21 mouse cellular contexts compared by ENCODE assay signal in genomic region chr13:99679934-99680333, GRCm38 (mm10).
DNase-seq lines count a peak whose midpoint lies in the region; ATAC-seq lines count a peak whose summit lies in the region.
"Had no signal": no experiment of that assay in that cellular context is flagged by ENCODE, and none has a peak within 500 bp of the region (broad histone marks: within the 10 kb centered on the region; RNA-seq: fewer than 3 reads in every experiment).

No protein-coding gene starts in this region.

- H3K36me3 ChIP-seq in heart, embryonic 11.5 days (ENCODE audit: control insufficient read depth, insufficient read depth, low read length), result no peaks in the 10 kb centered on the region
- H3K36me3 ChIP-seq in heart, embryonic 15.5 days, result no peaks in the 10 kb centered on the region
- H3K36me3 ChIP-seq in liver, embryonic 12.5 days, result no peaks in the 10 kb centered on the region
- H3K36me3 ChIP-seq in liver, embryonic 11.5 days (ENCODE audit: control insufficient read depth, insufficient read depth, low read length), result no peaks in the 10 kb centered on the region
- H3K36me3 ChIP-seq: embryonic facial prominence, embryonic 15.5 days; forebrain, embryonic 10.5 days; G1E; hindbrain, embryonic 12.5 days had no signal

- H3K4me3 ChIP-seq in heart, embryonic 11.5 days (ENCODE audit: low read depth, low read length), result no peak overlapping the region
- H3K4me3 ChIP-seq in heart, embryonic 15.5 days, result no peak overlapping the region
- H3K4me3 ChIP-seq in liver, embryonic 12.5 days, result no peak overlapping the region
- no peak overlapping the region for H3K4me3 ChIP-seq in liver, embryonic 11.5 days (ENCODE audit: low read depth, low read length)
- H3K4me3 ChIP-seq: embryonic facial prominence, embryonic 15.5 days; erythroblast, embryonic 14.5 days; forebrain, embryonic 10.5 days; gastrocnemius, adult 2 months; hindbrain, embryonic 12.5 days had no signal

- H3K9me3 ChIP-seq in heart, embryonic 11.5 days (replicated peaks; ENCODE audit: control insufficient read depth, low read length), result no peaks in the 10 kb centered on the region; the same call in 1 of the 2 replicates
- H3K9me3 ChIP-seq in heart, embryonic 15.5 days (replicated peaks), result no peaks in the 10 kb centered on the region
- no peaks in the 10 kb centered on the region for H3K9me3 ChIP-seq in liver, embryonic 12.5 days (replicated peaks)
- H3K9me3 ChIP-seq in liver, embryonic 11.5 days (ENCODE audit: control insufficient read depth, low read length), result no peaks in the 10 kb centered on the region
- H3K9me3 ChIP-seq: G1E; hindbrain, embryonic 12.5 days had no signal

- no peak for DNase-seq in heart, postnatal 4 days
- DNase-seq in heart, adult 8-10 months (ENCODE audit: low spot score), result no peak
- no peak for DNase-seq in liver, embryonic 11.5 days (ENCODE audit: low spot score)
- peak; percentile 71 for DNase-seq in MN1 (ENCODE audit: low spot score)
- DNase-seq: B cell, adult 2 months; cerebellum, adult 11 months; cerebellum, adult 8-10 months; gastrocnemius, adult 2 months; gastrocnemius, postnatal 25 days; kidney, adult 11 months had no signal

- peak; percentile 70 for ATAC-seq in heart, embryonic 11.5 days (replicated peaks; ENCODE audit: insufficient number of reproducible peaks, low FRiP score, low TSS enrichment)
- peak; percentile 47 for ATAC-seq in heart, embryonic 15.5 days (replicated peaks; ENCODE audit: insufficient number of reproducible peaks, insufficient read depth, low FRiP score, low read depth)
- ATAC-seq in liver, embryonic 12.5 days, result peak; percentile 10; the same call in 1 of the 2 replicates
- no peak for ATAC-seq in liver, embryonic 11.5 days (replicated peaks; ENCODE audit: low FRiP score)
- ATAC-seq: CD4-positive, CD25-positive, alpha-beta regulatory T cell, adult 4 months; forebrain, embryonic 14.5 days; inflammation-experienced regulatory T-cells, adult 6 months had no signal

- peaks cover 9% of the 10 kb centered on the region; the same call in 1 of the 2 replicates for H3K4me1 ChIP-seq in heart, embryonic 11.5 days (ENCODE audit: control insufficient read depth, insufficient read depth, low read length)
- peaks cover 16% of the 10 kb centered on the region for H3K4me1 ChIP-seq in heart, embryonic 15.5 days (replicated peaks)
- H3K4me1 ChIP-seq in liver, embryonic 12.5 days, result peaks cover 12% of the 10 kb centered on the region
- peaks cover 7% of the 10 kb centered on the region; the same call in 1 of the 2 replicates for H3K4me1 ChIP-seq in liver, embryonic 11.5 days (replicated peaks; ENCODE audit: control insufficient read depth, insufficient read depth, low read length)
- H3K4me1 ChIP-seq: embryonic facial prominence, embryonic 15.5 days had no signal

- WGBS in heart, embryonic 11.5 days (ENCODE audit: insufficient replicate concordance), result 57% methylated on average over 3 of the region's 3 CpGs
- 46% methylated on average over 3 of the region's 3 CpGs for WGBS in heart, embryonic 15.5 days
- 46% methylated on average over 3 of the region's 3 CpGs for WGBS in liver, embryonic 12.5 days (ENCODE audit: insufficient replicate concordance)
- 53% methylated on average over 3 of the region's 3 CpGs for WGBS in liver, embryonic 11.5 days

- no peak overlapping the region for H3K4me2 ChIP-seq in heart, embryonic 11.5 days
- peak overlapping the region; percentile 6; the same call in 1 of the 2 replicates for H3K4me2 ChIP-seq in heart, embryonic 15.5 days
- H3K4me2 ChIP-seq in liver, embryonic 12.5 days, result no peak overlapping the region
- H3K4me2 ChIP-seq in liver, embryonic 11.5 days, result no peak overlapping the region
- H3K4me2 ChIP-seq: embryonic facial prominence, embryonic 15.5 days; hindbrain, embryonic 12.5 days had no signal

- peak overlapping the region; percentile 65 for H3K27ac ChIP-seq in heart, embryonic 11.5 days (ENCODE audit: low read depth, low read length)
- peak overlapping the region; percentile 70 for H3K27ac ChIP-seq in heart, embryonic 15.5 days
- no peak overlapping the region for H3K27ac ChIP-seq in liver, embryonic 12.5 days
- no peak overlapping the region for H3K27ac ChIP-seq in liver, embryonic 11.5 days (ENCODE audit: low read depth, low read length)
- H3K27ac ChIP-seq: embryonic facial prominence, embryonic 15.5 days; forebrain, embryonic 10.5 days; gastrocnemius, adult 2 months; hindbrain, embryonic 12.5 days had no signal

- no peaks in the 10 kb centered on the region for H3K27me3 ChIP-seq in heart, embryonic 11.5 days (ENCODE audit: control insufficient read depth, insufficient read depth, low read length)
- no peaks in the 10 kb centered on the region for H3K27me3 ChIP-seq in heart, embryonic 15.5 days
- H3K27me3 ChIP-seq in liver, embryonic 12.5 days (replicated peaks), result no peaks in the 10 kb centered on the region
- no peaks in the 10 kb centered on the region for H3K27me3 ChIP-seq in liver, embryonic 11.5 days (replicated peaks; ENCODE audit: control insufficient read depth, insufficient read depth, low read length)
- H3K27me3 ChIP-seq: embryonic facial prominence, embryonic 15.5 days; hindbrain, embryonic 12.5 days had no signal

- H3K9ac ChIP-seq in heart, embryonic 11.5 days (ENCODE audit: low read depth, low read length), result no peak overlapping the region
- no peak overlapping the region for H3K9ac ChIP-seq in heart, embryonic 15.5 days
- no peak overlapping the region for H3K9ac ChIP-seq in liver, embryonic 12.5 days
- H3K9ac ChIP-seq in liver, embryonic 11.5 days (ENCODE audit: low read depth, low read length), result no peak overlapping the region
- H3K9ac ChIP-seq: embryonic facial prominence, embryonic 15.5 days; hindbrain, embryonic 12.5 days had no signal

Comparison
In these comparisons a context has a peak if more than half of its experiments do, and no peak if none do; other contexts are left out.
1. H3K27ac ChIP-seq: peak in heart, embryonic 11.5 days (single experiment) and heart, embryonic 15.5 days (single experiment); none in liver, embryonic 12.5 days (single experiment) and liver, embryonic 11.5 days (single experiment).